Mouse (Mus musculus) lung, postnatal 0 days (tissue): ENCODE data around the gene Rspo4. TPM values are rescaled to one million over a fixed set of nuclear protein-coding genes. Genes with fewer than 3 reads are reported as not detected.
A peak's percentile ranks its signal among the peaks of the same experiment; 100 is the strongest.

ENCODE experiments used
- ATAC-seq: fragments of 200-750 bp; cut with Nextera tagmentation; 2 replicates; pipeline ENCODE4 v1.8.0; 2017; ENCODE audit warnings: moderate library complexity
- DNase-seq: peaks from one replicate; pipeline ENCODE4 v3.0.0-alpha.2; 2016; ENCODE audit warnings: low spot score
- H3K27ac ChIP-seq: fragments of 300-500 bp; sonication (generic); 2 replicates; pipeline ENCODE4 v1.5.1; 2014; ENCODE audit warnings: antibody characterized with exemption, mild to moderate bottlenecking, low read length, mixed read lengths
- H3K27me3 ChIP-seq: fragments of 300-500 bp; sonication (generic); replicated peaks from 2 replicates; pipeline ENCODE4 v1.6.1; 2014; ENCODE audit warnings: low read length, mixed read lengths; ENCODE audit not compliant: insufficient read depth
- H3K36me3 ChIP-seq: fragments of 300-500 bp; sonication (generic); 2 replicates; pipeline ENCODE4 v1.6.1; 2014; ENCODE audit warnings: low read length, mixed read lengths; ENCODE audit not compliant: insufficient read depth
- H3K4me1 ChIP-seq: fragments of 300-500 bp; sonication (generic); 2 replicates; pipeline ENCODE4 v1.6.1; 2014; ENCODE audit warnings: antibody characterized with exemption, low read depth, low read length, mixed read lengths; ENCODE audit not compliant: insufficient read depth
- H3K4me2 ChIP-seq: fragments of 300-500 bp; sonication (generic); replicated peaks from 2 replicates; pipeline ENCODE4 v1.6.1; 2014; ENCODE audit warnings: low read depth, mild to moderate bottlenecking, low read length, moderate library complexity, mixed read lengths
- H3K4me3 ChIP-seq: fragments of 300-500 bp; sonication (generic); 2 replicates; pipeline ENCODE4 v1.5.1; 2014; ENCODE audit warnings: low read depth, low read length
- H3K9ac ChIP-seq: fragments of 300-500 bp; sonication (generic); replicated peaks from 2 replicates; pipeline ENCODE4 v1.6.1; 2014; ENCODE audit warnings: low read depth, mild to moderate bottlenecking
- H3K9me3 ChIP-seq: fragments of 300-500 bp; sonication (generic); 2 replicates; pipeline ENCODE4 v1.6.1; 2016; ENCODE audit warnings: low read length, mixed read lengths
- CTCF ChIP-seq: IDR thresholded peaks from 2 replicates; pipeline ENCODE4 v1.5.1; 2016; ENCODE audit warnings: antibody characterized with exemption, mild to moderate bottlenecking
- EP300 ChIP-seq: IDR thresholded peaks from 2 replicates; pipeline ENCODE4 v1.6.1; 2016; ENCODE audit warnings: antibody characterized with exemption, mild to moderate bottlenecking, control low read depth
- WGBS: fragments of 180-500 bp; shearing (Covaris S2); extraction: QIAGEN DNeasy Blood & Tissue Kit; methylation state at CpG from one replicate; pipeline ENCODE4 v1.1.7; 2014; 5-methylcytosine and 5-hydroxymethylcytosine counted together
- polyA plus RNA-seq: library from polyadenylated mRNA; unstranded; fragments of >200 nt; fragmentation: Nextera tagmentation; extraction: Ambion mirVana; gene quantifications from 2 replicates; pipeline ENCODE4 v1.2.1, GENCODE M21; 2015

Rspo4 gene
- polyA plus RNA-seq, result 1.7 and 2.6 TPM in 2 replicates

DNA sequence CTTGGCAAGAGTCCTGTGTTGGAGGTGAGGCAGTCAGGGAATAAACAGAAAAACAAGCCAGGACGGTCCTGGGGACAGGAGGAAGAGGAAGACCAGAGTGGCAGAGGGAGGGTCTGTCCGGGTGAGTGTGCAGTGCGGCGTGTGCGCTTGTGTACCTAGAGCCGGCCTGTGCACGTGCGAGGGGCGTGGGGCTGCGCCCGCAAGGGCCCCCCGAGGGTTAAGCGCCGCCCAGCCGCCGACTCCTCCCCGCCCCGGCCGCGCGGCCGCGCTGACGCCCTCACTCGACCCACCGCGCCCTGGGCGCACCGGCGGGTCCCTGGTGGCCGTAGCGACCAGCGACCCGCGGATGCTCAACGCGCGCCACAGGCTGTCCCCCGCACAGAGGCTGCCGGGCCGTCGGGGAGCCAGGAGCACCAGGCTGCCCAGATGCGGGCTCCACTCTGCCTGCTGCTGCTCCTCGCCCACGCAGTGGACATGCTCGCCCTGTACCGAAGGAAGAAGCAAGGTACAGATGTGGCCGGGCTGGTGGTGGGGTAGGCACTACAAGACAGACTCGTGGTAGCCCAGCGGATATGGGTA lies at the start of gene Rspo4:
TSS of gene Rspo4 (plus strand) at position 280 of the 579 bp plus-strand sequence.
- ATAC-seq (0 out of 2 replicates have a peak, but pooled peaks have one; percentile 27), DNase-seq (no peak)
- Histone ChIP-seq H3K27ac (no peak within 1 kb of the TSS), H3K27me3 (peaks cover 17% of the 10 kb centered on the region; the same call in 1 of the 2 replicates), H3K4me2 (peak within 1 kb of the TSS; percentile 48), H3K4me3 (peak within 1 kb of the TSS; percentile 28), H3K4me1 (no peaks in the 10 kb centered on the region; the same call in 1 of the 2 replicates), H3K9ac (no peak within 1 kb of the TSS), H3K9me3 (no peaks in the 10 kb centered on the region), H3K36me3 (no peaks in the 10 kb centered on the region)
- 3% methylated on average over 34 of the region's 50 CpGs for WGBS
- no peak for TF ChIP-seq EP300
- no peak for TF ChIP-seq CTCF

GRCm38 (mm10) chr2:151815586-151815985 lies 27.1 kb upstream of the Rspo4 start:
- TF ChIP-seq EP300, result no peak
- TF ChIP-seq CTCF, result no peak
- no peak overlapping the region for H3K4me2 ChIP-seq
- H3K4me3 ChIP-seq, result no peak overlapping the region
- H3K4me1 ChIP-seq, result no peaks in the 10 kb centered on the region
- DNase-seq, result no peak
- no peak for ATAC-seq
- WGBS, result 81% methylated on average over 4 of the region's 4 CpGs
- no peak overlapping the region for H3K27ac ChIP-seq
- no peaks in the 10 kb centered on the region for H3K9me3 ChIP-seq
- H3K9ac ChIP-seq, result no peak overlapping the region
- no peaks in the 10 kb centered on the region for H3K27me3 ChIP-seq
- no peaks in the 10 kb centered on the region for H3K36me3 ChIP-seq

DNA sequence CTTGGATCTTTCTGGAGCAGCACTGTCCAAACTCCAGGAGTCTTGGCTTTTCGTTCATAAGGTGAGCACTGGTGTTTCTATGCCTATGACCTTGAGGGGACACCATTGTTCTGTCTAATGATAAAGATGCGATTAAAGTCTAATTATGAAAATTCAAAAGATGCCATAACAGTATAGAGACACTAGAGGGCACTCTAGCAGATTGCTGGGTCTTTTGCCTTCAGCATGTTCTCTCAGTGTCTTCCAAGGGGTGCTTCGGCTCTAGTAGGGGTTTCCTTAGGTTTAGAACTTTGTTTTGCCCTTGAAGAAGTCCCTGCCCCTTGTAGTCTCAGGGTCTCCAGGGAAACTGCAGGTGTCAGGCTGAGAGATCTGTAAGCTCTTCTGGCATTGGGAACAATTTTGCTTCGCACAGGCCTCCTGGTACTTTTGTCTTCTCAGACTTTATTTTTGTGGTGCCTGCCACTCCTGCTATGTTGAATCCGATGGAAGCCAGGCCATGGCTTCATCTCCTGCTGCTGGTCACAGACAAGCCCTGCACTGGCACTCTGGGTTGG lies 19.6 kb downstream of the Rspo4 start:
- Histone ChIP-seq H3K4me2 (no peak overlapping the region), H3K9ac (no peak overlapping the region), H3K27ac (no peak overlapping the region), H3K4me1 (no peaks in the 10 kb centered on the region), H3K4me3 (no peak overlapping the region), H3K27me3 (no peaks in the 10 kb centered on the region), H3K36me3 (no peaks in the 10 kb centered on the region), H3K9me3 (no peaks in the 10 kb centered on the region)
- ATAC-seq, result no peak
- peak; percentile 18 for DNase-seq
- TF ChIP-seq EP300, result no peak
- TF ChIP-seq CTCF, result peak; percentile 68
- 44% methylated on average over 5 of the region's 5 CpGs for WGBS

DNA sequence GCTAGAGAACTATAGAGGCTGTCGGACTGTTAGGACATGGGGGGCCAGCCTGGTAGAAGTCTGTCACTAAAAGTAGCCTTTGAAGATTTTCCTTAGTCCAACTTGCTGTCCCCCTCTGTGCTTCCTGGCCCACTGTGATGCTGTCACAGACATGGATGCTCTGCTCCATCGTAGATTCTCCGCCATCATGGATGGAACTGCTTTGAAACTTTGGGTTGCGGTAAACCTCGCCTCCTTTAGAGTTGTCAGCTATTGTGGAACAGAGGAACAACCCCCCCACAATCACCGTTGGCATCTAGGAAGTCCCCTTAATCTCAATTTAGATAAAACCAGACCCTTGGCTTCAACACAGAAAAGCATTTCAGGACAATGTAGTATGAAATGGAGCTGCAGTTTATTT lies 22.2 kb downstream of the Rspo4 start:
- Histone ChIP-seq H3K4me3 (no peak overlapping the region), H3K36me3 (no peaks in the 10 kb centered on the region), H3K27me3 (no peaks in the 10 kb centered on the region), H3K9ac (no peak overlapping the region), H3K27ac (no peak overlapping the region), H3K9me3 (no peaks in the 10 kb centered on the region), H3K4me1 (no peaks in the 10 kb centered on the region), H3K4me2 (no peak overlapping the region)
- TF ChIP-seq CTCF, result no peak
- no peak for TF ChIP-seq EP300
- ATAC-seq (no peak), DNase-seq (no peak)
- 82% methylated on average over 6 of the region's 6 CpGs for whole genome bisulfite sequencing

- no peaks in the 10 kb centered on the region for H3K4me1 ChIP-seq
- no peaks in the 10 kb centered on the region for H3K9me3 ChIP-seq
- no peaks in the 10 kb centered on the region for H3K36me3 ChIP-seq
- no peaks in the 10 kb centered on the region for H3K27me3 ChIP-seq
- TF ChIP-seq EP300 (no peak), CTCF (peak; percentile 76)
- DNase-seq (peak; percentile 48), ATAC-seq (peak; percentile 58)
- WGBS, result 32% methylated on average over 4 of the region's 4 CpGs
- no peak overlapping the region for H3K9ac ChIP-seq
- no peak overlapping the region for H3K4me3 ChIP-seq
- no peak overlapping the region for H3K4me2 ChIP-seq
- no peak overlapping the region for H3K27ac ChIP-seq
Measured at GRCm38 (mm10) chr2:151866487-151866886, 23.8 kb downstream of the Rspo4 start.

DNA sequence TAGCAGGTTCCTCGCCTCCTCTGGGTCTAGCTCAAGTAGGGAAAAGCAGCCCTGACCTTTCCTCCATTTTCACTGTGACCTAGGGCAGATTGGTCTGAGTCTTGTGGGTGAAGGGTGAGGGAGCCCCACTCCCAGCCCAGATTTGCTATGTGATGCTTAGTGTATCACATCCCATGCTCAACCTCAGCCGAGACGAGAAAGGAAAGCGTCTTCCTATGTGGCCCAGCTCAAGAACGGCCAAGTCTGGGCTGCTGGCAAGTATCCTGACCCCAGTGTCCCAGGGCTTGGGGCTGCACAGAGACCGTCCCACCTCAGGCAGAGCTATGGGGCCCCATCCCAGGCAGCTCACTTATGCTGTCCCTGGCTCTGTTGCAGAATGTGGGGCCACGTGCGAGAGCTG lies 25.5 kb downstream of the Rspo4 start:
- 78% methylated on average over 8 of the region's 8 CpGs for WGBS
- H3K27me3 ChIP-seq, result no peaks in the 10 kb centered on the region

More for the DNA sequence above, 25.5 kb downstream of the Rspo4 start:
- Histone ChIP-seq H3K9me3 (no peaks in the 10 kb centered on the region), H3K4me3 (no peak overlapping the region), H3K36me3 (no peaks in the 10 kb centered on the region), H3K27ac (no peak overlapping the region), H3K4me1 (no peaks in the 10 kb centered on the region), H3K4me2 (no peak overlapping the region), H3K9ac (no peak overlapping the region)
- TF ChIP-seq EP300, result no peak
- no peak for TF ChIP-seq CTCF
- DNase-seq, result no peak
- ATAC-seq, result no peak
